Comparison of ENCODE assay signal across 8 mouse cellular contexts in genomic region chr8:110847645-110848495, GRCm38 (mm10). TPM values are rescaled to one million over a fixed set of nuclear protein-coding genes. Genes with fewer than 3 reads are reported as not detected.
DNase-seq lines count a peak whose midpoint lies in the region; ATAC-seq lines count a peak whose summit lies in the region.

No protein-coding gene starts in this region.

- ATAC-seq in kidney, embryonic 14.5 days (ENCODE audit: low FRiP score, low TSS enrichment) = no peak
- ATAC-seq in intestine, embryonic 16.5 days = no peak
- ATAC-seq in midbrain, embryonic 16.5 days = no peak
- no peak for ATAC-seq in activated CD4-positive, CD25-positive, alpha-beta regulatory T cell, adult 4 months

- H3K9me3 ChIP-seq in kidney, embryonic 14.5 days (ENCODE audit: control insufficient read depth, low read length) = no peaks in the 10 kb centered on the region
- no peaks in the 10 kb centered on the region for H3K9me3 ChIP-seq in embryonic facial prominence, embryonic 10.5 days
- H3K9me3 ChIP-seq in intestine, embryonic 16.5 days (ENCODE audit: control insufficient read depth, low read length) = no peaks in the 10 kb centered on the region
- H3K9me3 ChIP-seq in midbrain, embryonic 16.5 days (replicated peaks; ENCODE audit: control insufficient read depth, low read length, poor library complexity, severe bottlenecking) = no peaks in the 10 kb centered on the region

- peaks cover 18% of the 10 kb centered on the region for H3K4me1 ChIP-seq in kidney, embryonic 14.5 days (ENCODE audit: control insufficient read depth, insufficient read depth, low read length)
- peaks cover 24% of the 10 kb centered on the region for H3K4me1 ChIP-seq in embryonic facial prominence, embryonic 10.5 days
- peaks cover 15% of the 10 kb centered on the region for H3K4me1 ChIP-seq in intestine, embryonic 16.5 days (ENCODE audit: control insufficient read depth, insufficient read depth, low read length)
- peaks cover 26% of the 10 kb centered on the region for H3K4me1 ChIP-seq in midbrain, embryonic 16.5 days (ENCODE audit: control insufficient read depth, insufficient read depth, low read length)

- H3K4me3 ChIP-seq in kidney, embryonic 14.5 days (ENCODE audit: low read length) = peak overlapping the region; percentile 92
- peak overlapping the region; percentile 96 for H3K4me3 ChIP-seq in embryonic facial prominence, embryonic 10.5 days
- peak overlapping the region; percentile 95 for H3K4me3 ChIP-seq in intestine, embryonic 16.5 days (ENCODE audit: low read length)
- peak overlapping the region; percentile 87 for H3K4me3 ChIP-seq in midbrain, embryonic 16.5 days (ENCODE audit: low read depth, low read length)

- no peak for DNase-seq in kidney, adult 11 months
- no peak for DNase-seq in embryonic facial prominence, embryonic 10.5 days (ENCODE audit: low spot score)
- no peak for DNase-seq in left cerebral cortex, postnatal 4 days
- no peak for DNase-seq in gastrocnemius, postnatal 25 days

- peak overlapping the region; percentile 94; the same call in 1 of the 2 replicates for H3K9ac ChIP-seq in kidney, embryonic 14.5 days (ENCODE audit: low read depth, low read length)
- peak overlapping the region; percentile 89 for H3K9ac ChIP-seq in intestine, embryonic 16.5 days (ENCODE audit: low read depth, low read length)
- H3K9ac ChIP-seq in midbrain, embryonic 16.5 days (ENCODE audit: low read depth, low read length) = peak overlapping the region; percentile 85

- peak overlapping the region; percentile 82 for H3K4me2 ChIP-seq in kidney, embryonic 14.5 days (replicated peaks; ENCODE audit: low read depth, low read length)
- peak overlapping the region; percentile 69 for H3K4me2 ChIP-seq in intestine, embryonic 16.5 days (ENCODE audit: low read depth, low read length)
- H3K4me2 ChIP-seq in midbrain, embryonic 16.5 days (ENCODE audit: low read length) = peak overlapping the region; percentile 70

- H3K27me3 ChIP-seq in kidney, embryonic 14.5 days (ENCODE audit: control insufficient read depth, insufficient read depth, low read length) = no peaks in the 10 kb centered on the region
- H3K27me3 ChIP-seq in embryonic facial prominence, embryonic 10.5 days (replicated peaks; ENCODE audit: low read depth, poor library complexity, severe bottlenecking) = no peaks in the 10 kb centered on the region
- no peaks in the 10 kb centered on the region for H3K27me3 ChIP-seq in intestine, embryonic 16.5 days (replicated peaks; ENCODE audit: control insufficient read depth, insufficient read depth, low read length)
- no peaks in the 10 kb centered on the region for H3K27me3 ChIP-seq in midbrain, embryonic 16.5 days (ENCODE audit: control insufficient read depth, insufficient read depth, low read depth, low read length)

- peaks cover 50% of the 10 kb centered on the region for H3K36me3 ChIP-seq in kidney, embryonic 14.5 days (ENCODE audit: control insufficient read depth, insufficient read depth, low read length)
- H3K36me3 ChIP-seq in embryonic facial prominence, embryonic 10.5 days (replicated peaks) = peaks cover 54% of the 10 kb centered on the region
- peaks cover 13% of the 10 kb centered on the region; the same call in 1 of the 2 replicates for H3K36me3 ChIP-seq in intestine, embryonic 16.5 days (ENCODE audit: control insufficient read depth, insufficient read depth, low read length)
- peaks cover 18% of the 10 kb centered on the region for H3K36me3 ChIP-seq in midbrain, embryonic 16.5 days (ENCODE audit: control insufficient read depth, insufficient read depth, low read length)

- H3K27ac ChIP-seq in kidney, embryonic 14.5 days (ENCODE audit: low read depth, low read length) = no peak overlapping the region
- no peak overlapping the region for H3K27ac ChIP-seq in embryonic facial prominence, embryonic 10.5 days (replicated peaks)
- H3K27ac ChIP-seq in intestine, embryonic 16.5 days (ENCODE audit: low read length) = no peak overlapping the region
- H3K27ac ChIP-seq in midbrain, embryonic 16.5 days (ENCODE audit: low read length) = no peak overlapping the region

- WGBS in kidney, embryonic 14.5 days = 59% methylated on average over 14 of the region's 14 CpGs
- 68% methylated on average over 14 of the region's 14 CpGs for WGBS in embryonic facial prominence, embryonic 10.5 days
- 53% methylated on average over 14 of the region's 14 CpGs for WGBS in intestine, embryonic 16.5 days
- 57% methylated on average over 14 of the region's 14 CpGs for WGBS in midbrain, embryonic 16.5 days

- intact Hi-C loops in left cerebral cortex, postnatal 4 days (cut with DNase I) = no loop called here

RNA-seq across cellular contexts. Expression of gene Sf3b3, which starts 1.3 kb away (rescaled TPM):
- polyA plus RNA-seq in kidney, embryonic 14.5 days (2014; fragmentation: Nextera tagmentation; extraction: Ambion mirVana) = 96.9 and 180 TPM in 2 replicates
- polyA plus RNA-seq in embryonic facial prominence, embryonic 10.5 days (2016; fragmentation: Nextera tagmentation; extraction: Ambion mirVana) = 230 and 242 TPM in 2 replicates
- 107 and 114 TPM in 2 replicates for polyA plus RNA-seq in intestine, embryonic 16.5 days (2015; fragmentation: Nextera tagmentation; extraction: Ambion mirVana)
- polyA plus RNA-seq in midbrain, embryonic 16.5 days (2015; fragmentation: Nextera tagmentation; extraction: Ambion mirVana) = 92.3 and 96.1 TPM in 2 replicates
- total RNA-seq in left cerebral cortex, postnatal 4 days (2021) = 10 to 100 TPM; 82.3 to 83.9 TPM
- polyA plus RNA-seq in activated CD4-positive, CD25-positive, alpha-beta regulatory T cell, adult 4 months (2017; shearing (Covaris generic)) = 10 to 100 TPM; 79.7 to 89.2 TPM
- 10 to 100 TPM; 18.4 to 19.2 TPM for total RNA-seq in gastrocnemius, postnatal 25 days (2021)

RNA-seq across cellular contexts. Expression of gene Cog4, which starts 1.5 kb away (rescaled TPM):
- polyA plus RNA-seq in kidney, embryonic 14.5 days (2014; fragmentation: Nextera tagmentation; extraction: Ambion mirVana) = 40.4 and 69.3 TPM in 2 replicates
- 77.2 and 83.5 TPM in 2 replicates for polyA plus RNA-seq in embryonic facial prominence, embryonic 10.5 days (2016; fragmentation: Nextera tagmentation; extraction: Ambion mirVana)
- polyA plus RNA-seq in intestine, embryonic 16.5 days (2015; fragmentation: Nextera tagmentation; extraction: Ambion mirVana) = 78.5 and 79.3 TPM in 2 replicates
- 72.1 and 77.4 TPM in 2 replicates for polyA plus RNA-seq in midbrain, embryonic 16.5 days (2015; fragmentation: Nextera tagmentation; extraction: Ambion mirVana)
- total RNA-seq in left cerebral cortex, postnatal 4 days (2021) = 10 to 100 TPM; 46.8 to 47.7 TPM
- 10 to 100 TPM; 52.3 to 53.6 TPM for polyA plus RNA-seq in activated CD4-positive, CD25-positive, alpha-beta regulatory T cell, adult 4 months (2017; shearing (Covaris generic))
- total RNA-seq in gastrocnemius, postnatal 25 days (2021) = 10 to 100 TPM; 56.0 to 63.1 TPM

RNA-seq across cellular contexts. Expression of gene Il34, which starts 42.1 kb away (rescaled TPM):
- polyA plus RNA-seq in kidney, embryonic 14.5 days (2014; fragmentation: Nextera tagmentation; extraction: Ambion mirVana) = 0.50 and 1.7 TPM in 2 replicates
- 0.24 TPM in 1 of 2 replicates, not detected in the other for polyA plus RNA-seq in embryonic facial prominence, embryonic 10.5 days (2016; fragmentation: Nextera tagmentation; extraction: Ambion mirVana)
- 2.0 and 2.4 TPM in 2 replicates for polyA plus RNA-seq in intestine, embryonic 16.5 days (2015; fragmentation: Nextera tagmentation; extraction: Ambion mirVana)
- polyA plus RNA-seq in midbrain, embryonic 16.5 days (2015; fragmentation: Nextera tagmentation; extraction: Ambion mirVana) = 6.9 and 7.7 TPM in 2 replicates
- 10 to 100 TPM; 13.8 to 14.2 TPM for total RNA-seq in left cerebral cortex, postnatal 4 days (2021)
- not detected for polyA plus RNA-seq in activated CD4-positive, CD25-positive, alpha-beta regulatory T cell, adult 4 months (2017; shearing (Covaris generic))
- 1 to 10 TPM; 6.5 to 6.8 TPM for total RNA-seq in gastrocnemius, postnatal 25 days (2021)

RNA-seq across cellular contexts. Expression of gene Fuk, which starts 54.4 kb away (rescaled TPM):
- 7.1 and 10.4 TPM in 2 replicates for polyA plus RNA-seq in kidney, embryonic 14.5 days (2014; fragmentation: Nextera tagmentation; extraction: Ambion mirVana)
- 16.2 and 16.5 TPM in 2 replicates for polyA plus RNA-seq in embryonic facial prominence, embryonic 10.5 days (2016; fragmentation: Nextera tagmentation; extraction: Ambion mirVana)
- 13.8 and 15.1 TPM in 2 replicates for polyA plus RNA-seq in intestine, embryonic 16.5 days (2015; fragmentation: Nextera tagmentation; extraction: Ambion mirVana)
- polyA plus RNA-seq in midbrain, embryonic 16.5 days (2015; fragmentation: Nextera tagmentation; extraction: Ambion mirVana) = 6.3 and 7.3 TPM in 2 replicates
- total RNA-seq in left cerebral cortex, postnatal 4 days (2021) = 1 to 10 TPM; 7.8 to 7.9 TPM
- polyA plus RNA-seq in activated CD4-positive, CD25-positive, alpha-beta regulatory T cell, adult 4 months (2017; shearing (Covaris generic)) = 1 to 10 TPM; 1.9 to 2.3 TPM
- 1 to 10 TPM; 3.2 to 3.3 TPM for total RNA-seq in gastrocnemius, postnatal 25 days (2021)
